Mouse (Mus musculus) midbrain, embryonic 13.5 days (tissue): ENCODE results near the gene Cdh26. TPM values are rescaled to one million over a fixed set of nuclear protein-coding genes. Genes with fewer than 3 reads are reported as not detected.

ENCODE experiments used
- ATAC-seq: fragments of 200-750 bp; cut with Nextera tagmentation; 2 replicates; pipeline ENCODE4 v1.8.0; 2017; ENCODE audit warnings: mild to moderate bottlenecking, moderate TSS enrichment, moderate library complexity
- H3K27ac ChIP-seq: fragments of 300-500 bp; sonication (generic); 2 replicates; pipeline ENCODE4 v1.5.1; 2015; ENCODE audit warnings: inconsistent platforms, mild to moderate bottlenecking, moderate library complexity
- H3K27me3 ChIP-seq: fragments of 300-500 bp; sonication (generic); 2 replicates; pipeline ENCODE4 v1.6.1; 2015; ENCODE audit warnings: mild to moderate bottlenecking, inconsistent platforms
- H3K36me3 ChIP-seq: fragments of 300-500 bp; sonication (generic); 2 replicates; pipeline ENCODE4 v1.6.1; 2015; ENCODE audit warnings: mild to moderate bottlenecking, inconsistent platforms
- H3K4me1 ChIP-seq: fragments of 300-500 bp; sonication (generic); replicated peaks from 2 replicates; pipeline ENCODE4 v1.6.1; 2015; ENCODE audit warnings: inconsistent platforms
- H3K4me2 ChIP-seq: fragments of 300-500 bp; sonication (generic); replicated peaks from 2 replicates; pipeline ENCODE4 v1.6.1; 2015; ENCODE audit warnings: moderate library complexity, mild to moderate bottlenecking, inconsistent platforms
- H3K4me3 ChIP-seq: fragments of 300-500 bp; sonication (generic); replicated peaks from 2 replicates; pipeline ENCODE4 v1.5.1; 2015; ENCODE audit warnings: mild to moderate bottlenecking, inconsistent platforms
- H3K9ac ChIP-seq: fragments of 300-500 bp; sonication (generic); replicated peaks from 2 replicates; pipeline ENCODE4 v1.6.1; 2015; ENCODE audit warnings: mild to moderate bottlenecking, inconsistent platforms
- H3K9me3 ChIP-seq: fragments of 300-500 bp; sonication (generic); 2 replicates; pipeline ENCODE4 v1.6.1; 2016; ENCODE audit warnings: mild to moderate bottlenecking, inconsistent platforms
- WGBS: fragments of 180-500 bp; shearing (Covaris S2); methylation state at CpG from one replicate; pipeline ENCODE4 v1.1.7; 2015; 5-methylcytosine and 5-hydroxymethylcytosine counted together
- polyA plus RNA-seq: library from polyadenylated mRNA; unstranded; fragments of >200 nt; fragmentation: Nextera tagmentation; extraction: Ambion mirVana; gene quantifications from 2 replicates; pipeline ENCODE4 v1.2.1, GENCODE M21; 2015

The Cdh26 gene
- polyA plus RNA-seq, 1 experiment from 2014 or later, result 0.16 TPM

GRCm38 (mm10) chr2:178516941-178517340 is 86.6 kb downstream of the Cdh26 start:
- no peak overlapping the region for H3K4me3 ChIP-seq
- no peak overlapping the region for H3K27ac ChIP-seq
- no peak for ATAC-seq
- H3K4me1 ChIP-seq, result no peaks in the 10 kb centered on the region
- no peaks in the 10 kb centered on the region for H3K9me3 ChIP-seq
- no peaks in the 10 kb centered on the region for H3K36me3 ChIP-seq
- WGBS, result 78% methylated on average over 9 of the region's 9 CpGs
- no peak overlapping the region for H3K9ac ChIP-seq
- H3K4me2 ChIP-seq, result no peak overlapping the region
- H3K27me3 ChIP-seq, result no peaks in the 10 kb centered on the region

GRCm38 (mm10) chr2:178519321-178519720 is 89.0 kb downstream of the Cdh26 start:
- Histone ChIP-seq H3K27me3 (no peaks in the 10 kb centered on the region), H3K4me1 (peaks cover 8% of the 10 kb centered on the region), H3K27ac (no peak overlapping the region), H3K9me3 (no peaks in the 10 kb centered on the region), H3K9ac (no peak overlapping the region), H3K36me3 (no peaks in the 10 kb centered on the region), H3K4me3 (no peak overlapping the region), H3K4me2 (no peak overlapping the region)
- 86% methylated on average over 4 of the region's 4 CpGs for WGBS
- no peak for ATAC-seq

GRCm38 (mm10) chr2:178520216-178520615 is 89.9 kb downstream of the Cdh26 start:
- Histone ChIP-seq H3K9me3 (no peaks in the 10 kb centered on the region), H3K4me3 (no peak overlapping the region), H3K36me3 (no peaks in the 10 kb centered on the region), H3K27me3 (no peaks in the 10 kb centered on the region), H3K4me1 (peaks cover 8% of the 10 kb centered on the region), H3K27ac (no peak overlapping the region), H3K9ac (no peak overlapping the region), H3K4me2 (no peak overlapping the region)
- WGBS, result 61% methylated on average over 2 of the region's 2 CpGs
- no peak for ATAC-seq

- no peak for ATAC-seq
- Histone ChIP-seq H3K4me3 (no peak overlapping the region), H3K36me3 (no peaks in the 10 kb centered on the region), H3K27me3 (no peaks in the 10 kb centered on the region), H3K27ac (0 out of 2 replicates have a peak overlapping the region, but pooled peaks have one; percentile 9), H3K4me2 (no peak overlapping the region), H3K4me1 (peaks cover 8% of the 10 kb centered on the region), H3K9me3 (no peaks in the 10 kb centered on the region), H3K9ac (no peak overlapping the region)
- 36% methylated on average over 4 of the region's 4 CpGs for WGBS
These were observed 92.0 kb downstream of the Cdh26 start for GRCm38 (mm10) chr2:178522331-178522730.

DNA sequence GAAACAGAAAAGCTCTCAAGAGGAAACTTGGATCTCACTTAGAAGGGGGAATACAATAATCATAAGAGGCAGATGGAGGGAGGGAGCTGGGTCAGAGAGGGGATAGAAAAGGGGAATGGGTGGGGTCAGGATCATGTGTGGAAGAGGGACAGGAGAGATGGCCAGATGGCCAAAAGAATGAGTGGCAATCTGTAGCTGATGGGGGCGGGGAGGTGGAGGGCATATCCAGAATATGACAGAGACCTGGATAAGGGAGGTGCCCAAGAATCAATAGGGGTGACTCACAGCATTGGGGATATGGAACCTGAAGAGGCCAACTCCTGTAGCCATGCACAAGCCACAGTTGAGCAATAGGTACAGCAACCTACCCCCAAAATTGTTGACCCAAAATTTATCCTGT is 92.5 kb downstream of the Cdh26 start:
- peaks cover 8% of the 10 kb centered on the region for H3K4me1 ChIP-seq
- 86% methylated on average over 1 of the region's 1 CpGs for WGBS
- no peaks in the 10 kb centered on the region for H3K27me3 ChIP-seq
- no peak for ATAC-seq
- no peak overlapping the region for H3K9ac ChIP-seq
- no peaks in the 10 kb centered on the region for H3K9me3 ChIP-seq
- no peak overlapping the region for H3K4me2 ChIP-seq
- H3K4me3 ChIP-seq, result no peak overlapping the region
- 0 out of 2 replicates have a peak overlapping the region, but pooled peaks have one; percentile 9 for H3K27ac ChIP-seq
- H3K36me3 ChIP-seq, result no peaks in the 10 kb centered on the region

DNA sequence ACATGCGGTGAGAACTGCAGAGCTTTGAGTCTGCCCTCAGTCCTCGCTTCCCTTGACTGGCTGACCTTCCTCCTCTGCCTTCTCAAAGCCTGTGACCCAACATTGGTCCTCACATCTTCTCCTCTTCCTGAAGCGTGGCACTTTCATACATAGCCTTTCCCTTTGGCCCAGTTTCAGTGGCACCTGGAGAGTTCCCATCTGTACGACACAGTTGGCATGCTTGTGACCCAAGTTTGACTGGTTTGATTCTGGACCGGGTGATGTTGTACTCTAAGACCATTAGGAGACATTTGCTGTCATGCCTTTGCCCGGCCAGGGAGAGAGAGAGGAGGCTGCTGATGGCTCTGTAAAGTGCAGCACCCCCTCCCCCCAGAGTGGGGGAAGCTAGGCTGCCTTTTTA is 96.4 kb downstream of the Cdh26 start:
- Histone ChIP-seq H3K9me3 (no peaks in the 10 kb centered on the region), H3K27ac (no peak overlapping the region), H3K9ac (no peak overlapping the region), H3K4me1 (peaks cover 8% of the 10 kb centered on the region), H3K27me3 (no peaks in the 10 kb centered on the region), H3K4me2 (no peak overlapping the region), H3K4me3 (no peak overlapping the region), H3K36me3 (no peaks in the 10 kb centered on the region)
- WGBS, result 87% methylated on average over 6 of the region's 6 CpGs
- ATAC-seq, result no peak

- H3K4me3 ChIP-seq, result no peak overlapping the region
- H3K36me3 ChIP-seq, result no peaks in the 10 kb centered on the region
- H3K9ac ChIP-seq, result no peak overlapping the region
- no peak overlapping the region for H3K4me2 ChIP-seq
- no peaks in the 10 kb centered on the region for H3K27me3 ChIP-seq
- no peaks in the 10 kb centered on the region for H3K9me3 ChIP-seq
- no peak for ATAC-seq
- no peaks in the 10 kb centered on the region for H3K4me1 ChIP-seq
- H3K27ac ChIP-seq, result no peak overlapping the region
- WGBS, result 74% methylated on average over 5 of the region's 5 CpGs
These were observed 100.9 kb downstream of the Cdh26 start for GRCm38 (mm10) chr2:178531226-178531625.

- WGBS, result 81% methylated on average over 4 of the region's 4 CpGs
- Histone ChIP-seq H3K27ac (no peak overlapping the region), H3K27me3 (no peaks in the 10 kb centered on the region), H3K4me3 (no peak overlapping the region), H3K4me1 (no peaks in the 10 kb centered on the region), H3K9me3 (no peaks in the 10 kb centered on the region), H3K4me2 (no peak overlapping the region), H3K36me3 (no peaks in the 10 kb centered on the region), H3K9ac (no peak overlapping the region)
- ATAC-seq, result no peak
These were observed 106.2 kb downstream of the Cdh26 start for GRCm38 (mm10) chr2:178536574-178536973.

Other genes starting within 250 kb of the Cdh26 start
- 0.27 and 0.32 TPM in 2 replicates for gene Sycp2, start 22.8 kb upstream of the Cdh26 start, polyA plus RNA-seq
- 0.89 and 1.6 TPM in 2 replicates for gene Ppp1r3d, start 16.1 kb upstream of the Cdh26 start, polyA plus RNA-seq
- 5.8 and 6.1 TPM in 2 replicates for gene Fam217b, start 16.0 kb upstream of the Cdh26 start, polyA plus RNA-seq